Mouse (Mus musculus) myocyte (in vitro differentiated cells): ENCODE results near the gene Txn2.

Experiments
- E2F4 ChIP-seq: IDR thresholded peaks from one replicate; pipeline ENCODE4 v1.6.1; 2011; ENCODE audit warnings: mild to moderate bottlenecking, control low read depth, moderate library complexity; ENCODE audit not compliant: insufficient read depth
- MAX ChIP-seq: IDR thresholded peaks from one replicate; pipeline ENCODE4 v1.6.1; 2011; ENCODE audit warnings: low read depth, mild to moderate bottlenecking, control low read depth
- MYOG ChIP-seq, 3 experiments: IDR thresholded peaks; one replicate each; pipeline ENCODE4 v1.6.1; 2011; ENCODE audit warnings: control low read depth in 2 of 3, low read depth in 2 of 3, mild to moderate bottlenecking in 2 of 3; ENCODE audit not compliant: insufficient read length in 2 of 3, control insufficient read depth in 1 of 3, insufficient read depth in 1 of 3
- POLR2A ChIP-seq: IDR thresholded peaks from one replicate; pipeline ENCODE4 v1.6.1; 2011; ENCODE audit warnings: low read depth, mild to moderate bottlenecking, control low read depth, moderate library complexity; ENCODE audit not compliant: insufficient read length
- POLR2AphosphoS2 ChIP-seq: IDR thresholded peaks from one replicate; pipeline ENCODE4 v1.6.1; 2011; ENCODE audit warnings: low read depth, control low read depth; ENCODE audit not compliant: insufficient read length
- REST ChIP-seq: IDR thresholded peaks from one replicate; pipeline ENCODE4 v1.6.1; 2011; ENCODE audit warnings: mild to moderate bottlenecking, control low read depth, moderate library complexity; ENCODE audit not compliant: insufficient read depth, insufficient read length
- SRF ChIP-seq: IDR thresholded peaks from one replicate; pipeline ENCODE4 v1.6.1; 2011; ENCODE audit warnings: low read depth; ENCODE audit not compliant: control insufficient read depth, insufficient read length
- TCF12 ChIP-seq: IDR thresholded peaks from one replicate; pipeline ENCODE4 v1.6.1; 2011; ENCODE audit warnings: mild to moderate bottlenecking, control low read depth; ENCODE audit not compliant: poor library complexity, insufficient read depth, severe bottlenecking
- TCF3 ChIP-seq: IDR thresholded peaks from one replicate; pipeline ENCODE4 v1.6.1; 2011; ENCODE audit warnings: low read depth, control low read depth; ENCODE audit not compliant: insufficient read length
- USF1 ChIP-seq: IDR thresholded peaks from one replicate; pipeline ENCODE4 v1.6.1; 2011; ENCODE audit warnings: low read depth, mild to moderate bottlenecking, control low read depth, moderate library complexity

DNA sequence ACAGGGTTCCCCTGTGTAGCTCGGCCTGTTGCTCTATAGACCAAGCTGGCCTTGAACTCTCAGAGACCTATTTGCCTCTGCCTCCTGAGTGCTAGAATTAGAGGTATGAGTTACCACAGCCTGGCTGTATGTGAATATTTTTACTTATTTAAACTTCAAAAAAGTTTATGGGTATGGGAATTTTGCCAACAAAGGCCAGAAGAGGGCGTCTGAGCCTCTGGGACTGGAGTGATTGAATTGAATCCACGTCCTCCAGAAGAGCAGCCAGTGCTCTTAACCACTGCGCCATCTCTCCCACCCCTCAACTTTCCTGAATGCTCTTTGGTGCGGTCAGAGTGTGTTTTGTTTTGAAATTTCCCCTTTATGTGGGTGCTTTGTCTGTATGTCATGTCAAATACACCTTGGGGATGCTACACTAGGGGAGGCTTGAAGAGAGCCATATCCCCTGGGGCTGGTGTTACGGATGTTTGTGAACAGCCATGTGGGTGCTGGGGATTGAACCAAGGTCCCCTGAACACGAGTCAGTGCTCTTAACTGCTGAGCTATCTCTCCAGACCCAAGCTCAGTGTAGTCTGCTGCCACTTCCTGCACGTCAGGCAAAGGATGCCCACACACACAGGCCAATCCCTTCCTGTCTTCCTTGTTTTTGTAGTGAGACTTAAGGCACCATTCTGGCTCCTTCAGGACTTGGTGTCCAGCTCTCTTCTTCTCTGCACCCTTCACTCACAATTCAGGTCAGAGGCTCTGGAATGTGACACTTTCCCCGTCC, 5.4 kb downstream of the Txn2 start:
- TF ChIP-seq POLR2A (no peak), MYOG (IDR thresholded peaks at IDR 0.05; ENCODE audit: control insufficient read depth in 1 of 3, insufficient read depth in 1 of 3, insufficient read length in 2 of 3, low read depth in 2 of 3) (no peak), POLR2AphosphoS2 (no peak), TCF12 (no peak), MAX (no peak), SRF (no peak), USF1 (no peak), E2F4 (no peak), REST (no peak), TCF3 (no peak)
